Mouse (Mus musculus): ENCODE data around the gene Zfp46. TPM values are rescaled to one million over a fixed set of nuclear protein-coding genes. Genes with fewer than 3 reads are reported as not detected.

Zfp46 gene
- polyA plus RNA-seq (2015; fragmentation: Nextera tagmentation; extraction: Ambion mirVana), result 35.2 and 44.8 TPM in 2 replicates

DNA sequence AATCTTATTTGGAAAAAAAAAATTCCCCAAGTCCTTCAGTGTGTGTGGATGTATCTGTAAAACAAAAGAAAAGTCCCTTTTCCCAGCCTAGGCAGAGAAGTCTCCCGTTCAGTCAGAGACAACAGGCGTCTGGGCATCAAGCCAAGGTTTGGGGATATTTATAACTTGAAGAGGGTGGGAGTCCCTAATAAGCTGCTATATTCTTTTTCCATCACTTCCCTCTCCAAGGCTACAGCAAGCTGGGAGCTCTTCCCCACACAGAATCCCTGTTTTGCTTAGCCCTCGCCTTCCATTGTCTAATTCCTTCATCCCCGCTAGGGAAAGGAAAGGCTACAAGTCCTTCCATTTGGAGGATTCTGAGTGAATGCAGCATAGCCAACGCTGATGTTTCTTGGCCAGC, at the start of gene Zfp46:
TSS of gene Zfp46 (plus strand) at position 229 of the 400 bp plus-strand sequence.
- peak within 1 kb of the TSS; percentile 70 for H3K9ac ChIP-seq (ENCODE audit: low read depth, low read length)
- H3K36me3 ChIP-seq (ENCODE audit: control insufficient read depth, insufficient read depth, low read length), result peaks cover 11% of the 10 kb centered on the region
- ATAC-seq, result no peak
- 16% methylated on average over 5 of the region's 5 CpGs for WGBS
- peak within 1 kb of the TSS; percentile 61 for H3K4me3 ChIP-seq (ENCODE audit: low read length)
- peak within 1 kb of the TSS; percentile 91 for H3K4me2 ChIP-seq (ENCODE audit: low read length)
- peaks cover 34% of the 10 kb centered on the region for H3K4me1 ChIP-seq (ENCODE audit: control insufficient read depth, insufficient read depth, low read depth, low read length)
- H3K27ac ChIP-seq (ENCODE audit: low read depth, low read length), result peak within 1 kb of the TSS; percentile 88
- H3K27me3 ChIP-seq (replicated peaks; ENCODE audit: control insufficient read depth, insufficient read depth, low read length), result no peaks in the 10 kb centered on the region; the same call in 1 of the 2 replicates
- peaks cover 2% of the 10 kb centered on the region for H3K9me3 ChIP-seq (ENCODE audit: control insufficient read depth, low read length)

DNA sequence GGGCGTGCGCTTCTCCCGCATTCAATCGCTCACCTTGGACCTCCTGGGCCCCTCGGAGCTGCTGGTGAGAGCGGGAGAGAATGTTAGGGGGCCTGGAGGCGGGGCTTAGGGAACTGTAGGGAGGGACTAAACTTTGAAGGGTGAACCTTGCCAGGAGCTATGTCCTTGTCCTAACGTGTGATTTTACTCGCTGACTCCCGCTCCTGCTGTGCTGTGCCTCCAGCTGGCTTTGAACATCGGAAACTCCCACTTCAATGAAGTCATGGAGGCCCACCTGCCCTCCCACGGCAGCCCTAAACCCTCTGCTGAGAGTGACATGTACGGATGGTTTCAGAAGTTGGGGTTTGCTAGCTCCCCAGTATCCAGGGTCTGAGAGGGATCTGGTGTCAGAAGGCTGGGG, 45.8 kb upstream of the Zfp46 start:
- Histone ChIP-seq H3K27ac (ENCODE audit: low read depth, low read length) (no peak overlapping the region), H3K9ac (ENCODE audit: low read depth, low read length) (no peak overlapping the region), H3K9me3 (ENCODE audit: control insufficient read depth, low read length) (no peaks in the 10 kb centered on the region), H3K4me3 (ENCODE audit: low read length) (no peak overlapping the region), H3K4me2 (ENCODE audit: low read length) (no peak overlapping the region), H3K36me3 (ENCODE audit: control insufficient read depth, insufficient read depth, low read length) (no peaks in the 10 kb centered on the region), H3K27me3 (replicated peaks; ENCODE audit: control insufficient read depth, insufficient read depth, low read length) (peaks cover 3% of the 10 kb centered on the region), H3K4me1 (ENCODE audit: control insufficient read depth, insufficient read depth, low read depth, low read length) (no peaks in the 10 kb centered on the region)
- WGBS, result 24% methylated on average over 12 of the region's 13 CpGs
- no peak for ATAC-seq

DNA sequence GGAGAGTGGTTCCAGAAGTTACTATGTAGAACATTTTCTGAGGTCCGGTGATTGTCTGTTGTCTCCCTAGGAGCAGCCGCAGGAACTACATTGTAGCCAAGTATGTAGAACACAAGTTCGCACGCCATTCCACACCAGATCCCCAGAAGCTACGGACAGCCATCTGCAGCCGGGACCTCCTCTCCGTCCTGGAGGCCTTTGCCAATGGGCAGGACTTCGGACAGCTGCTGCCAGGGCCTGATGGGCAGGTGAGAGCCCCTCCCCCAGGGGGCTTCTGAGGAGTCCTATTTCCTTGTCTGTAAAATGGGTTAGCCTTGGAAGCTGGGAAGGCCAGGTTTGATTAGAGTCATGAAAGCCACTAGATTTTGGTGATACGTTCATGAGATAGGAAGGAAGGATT, 45.4 kb upstream of the Zfp46 start:
- H3K4me1 ChIP-seq (ENCODE audit: control insufficient read depth, insufficient read depth, low read depth, low read length), result no peaks in the 10 kb centered on the region
- no peak for ATAC-seq
- WGBS, result 74% methylated on average over 9 of the region's 9 CpGs
- 0 out of 2 replicates have a peak, but pooled peaks cover 2% of the 10 kb centered on the region for H3K36me3 ChIP-seq (ENCODE audit: control insufficient read depth, insufficient read depth, low read length)
- H3K4me2 ChIP-seq (ENCODE audit: low read length), result no peak overlapping the region
- H3K9me3 ChIP-seq (ENCODE audit: control insufficient read depth, low read length), result no peaks in the 10 kb centered on the region
- H3K27me3 ChIP-seq (replicated peaks; ENCODE audit: control insufficient read depth, insufficient read depth, low read length), result peaks cover 7% of the 10 kb centered on the region
- H3K27ac ChIP-seq (ENCODE audit: low read depth, low read length), result no peak overlapping the region
- no peak overlapping the region for H3K9ac ChIP-seq (ENCODE audit: low read depth, low read length)
- H3K4me3 ChIP-seq (ENCODE audit: low read length), result no peak overlapping the region

- Histone ChIP-seq H3K4me2 (ENCODE audit: low read length) (no peak overlapping the region), H3K36me3 (ENCODE audit: control insufficient read depth, insufficient read depth, low read length) (0 out of 2 replicates have a peak, but pooled peaks cover 2% of the 10 kb centered on the region), H3K4me3 (ENCODE audit: low read length) (no peak overlapping the region), H3K4me1 (ENCODE audit: control insufficient read depth, insufficient read depth, low read depth, low read length) (no peaks in the 10 kb centered on the region), H3K9me3 (ENCODE audit: control insufficient read depth, low read length) (no peaks in the 10 kb centered on the region), H3K27me3 (replicated peaks; ENCODE audit: control insufficient read depth, insufficient read depth, low read length) (peaks cover 9% of the 10 kb centered on the region), H3K27ac (ENCODE audit: low read depth, low read length) (no peak overlapping the region), H3K9ac (ENCODE audit: low read depth, low read length) (no peak overlapping the region)
- no peak for ATAC-seq
- WGBS, result 21% methylated on average over 8 of the region's 8 CpGs
These were observed 44.9 kb upstream of the Zfp46 start for GRCm38 (mm10) chr4:136239622-136240021.

DNA sequence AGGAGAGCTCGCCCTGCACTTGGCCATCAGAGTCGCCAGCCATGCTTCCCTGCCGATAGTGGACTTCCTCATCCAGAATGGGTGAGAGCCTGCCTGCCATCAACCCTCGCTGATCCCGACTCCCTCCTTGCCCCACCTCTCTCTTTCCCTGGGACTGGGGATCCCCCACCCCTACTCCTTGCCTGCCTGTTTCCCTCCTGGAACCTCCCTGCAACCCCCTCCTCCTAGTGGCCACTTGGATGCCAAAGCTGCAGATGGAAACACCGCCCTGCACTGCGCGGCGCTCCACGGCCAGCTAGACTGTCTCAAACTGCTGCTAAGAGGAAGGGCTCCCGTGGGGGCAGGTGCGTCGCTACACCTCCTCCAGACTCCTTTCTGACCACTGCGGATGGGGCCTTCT, 44.4 kb upstream of the Zfp46 start:
- 73% methylated on average over 14 of the region's 14 CpGs for WGBS
- no peaks in the 10 kb centered on the region for H3K9me3 ChIP-seq (ENCODE audit: control insufficient read depth, low read length)
- ATAC-seq, result no peak
- H3K4me3 ChIP-seq (ENCODE audit: low read length), result no peak overlapping the region
- H3K27me3 ChIP-seq (replicated peaks; ENCODE audit: control insufficient read depth, insufficient read depth, low read length), result peaks cover 9% of the 10 kb centered on the region
- no peak overlapping the region for H3K4me2 ChIP-seq (ENCODE audit: low read length)
- H3K9ac ChIP-seq (ENCODE audit: low read depth, low read length), result no peak overlapping the region
- H3K36me3 ChIP-seq (ENCODE audit: control insufficient read depth, insufficient read depth, low read length), result 0 out of 2 replicates have a peak, but pooled peaks cover 2% of the 10 kb centered on the region
- H3K27ac ChIP-seq (ENCODE audit: low read depth, low read length), result no peak overlapping the region
- no peaks in the 10 kb centered on the region for H3K4me1 ChIP-seq (ENCODE audit: control insufficient read depth, insufficient read depth, low read depth, low read length)

DNA sequence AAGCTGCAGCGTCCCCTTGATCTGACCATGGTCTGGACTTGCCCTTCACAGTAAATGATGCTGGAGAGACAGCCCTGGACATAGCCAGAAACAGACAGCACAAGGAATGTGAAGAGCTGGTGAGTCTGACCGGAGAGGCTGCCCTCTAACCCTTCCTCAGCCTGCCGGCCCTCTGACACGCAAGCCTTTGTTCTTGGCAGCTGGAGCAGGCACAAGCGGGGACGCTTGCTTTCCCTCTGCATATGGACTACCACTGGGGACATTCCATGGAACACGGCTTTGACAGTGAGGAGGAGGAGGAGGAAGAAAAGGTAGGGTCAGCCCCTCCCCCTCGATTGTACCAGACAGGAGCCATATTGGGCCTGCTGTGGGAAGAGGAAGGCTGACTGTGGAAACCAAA, 43.5 kb upstream of the Zfp46 start:
- Histone ChIP-seq H3K9ac (ENCODE audit: low read depth, low read length) (no peak overlapping the region), H3K4me1 (ENCODE audit: control insufficient read depth, insufficient read depth, low read depth, low read length) (no peaks in the 10 kb centered on the region), H3K36me3 (ENCODE audit: control insufficient read depth, insufficient read depth, low read length) (0 out of 2 replicates have a peak, but pooled peaks cover 2% of the 10 kb centered on the region), H3K4me2 (ENCODE audit: low read length) (no peak overlapping the region), H3K4me3 (ENCODE audit: low read length) (no peak overlapping the region), H3K9me3 (ENCODE audit: control insufficient read depth, low read length) (no peaks in the 10 kb centered on the region), H3K27me3 (replicated peaks; ENCODE audit: control insufficient read depth, insufficient read depth, low read length) (peaks cover 14% of the 10 kb centered on the region), H3K27ac (ENCODE audit: low read depth, low read length) (no peak overlapping the region)
- ATAC-seq, result no peak
- WGBS, result 22% methylated on average over 8 of the region's 8 CpGs

GRCm38 (mm10) chr4:136242065-136242703, 42.3 kb upstream of the Zfp46 start:
- WGBS, result 46% methylated on average over 8 of the region's 8 CpGs
- H3K4me1 ChIP-seq (ENCODE audit: control insufficient read depth, insufficient read depth, low read depth, low read length), result peaks cover 1% of the 10 kb centered on the region
- no peak overlapping the region for H3K4me2 ChIP-seq (ENCODE audit: low read length)
- 0 out of 2 replicates have a peak, but pooled peaks cover 2% of the 10 kb centered on the region for H3K36me3 ChIP-seq (ENCODE audit: control insufficient read depth, insufficient read depth, low read length)
- no peaks in the 10 kb centered on the region for H3K9me3 ChIP-seq (ENCODE audit: control insufficient read depth, low read length)
- H3K27me3 ChIP-seq (replicated peaks; ENCODE audit: control insufficient read depth, insufficient read depth, low read length), result peaks cover 23% of the 10 kb centered on the region
- no peak for ATAC-seq
- H3K27ac ChIP-seq (ENCODE audit: low read depth, low read length), result no peak overlapping the region
- H3K4me3 ChIP-seq (ENCODE audit: low read length), result no peak overlapping the region
- no peak overlapping the region for H3K9ac ChIP-seq (ENCODE audit: low read depth, low read length)

DNA sequence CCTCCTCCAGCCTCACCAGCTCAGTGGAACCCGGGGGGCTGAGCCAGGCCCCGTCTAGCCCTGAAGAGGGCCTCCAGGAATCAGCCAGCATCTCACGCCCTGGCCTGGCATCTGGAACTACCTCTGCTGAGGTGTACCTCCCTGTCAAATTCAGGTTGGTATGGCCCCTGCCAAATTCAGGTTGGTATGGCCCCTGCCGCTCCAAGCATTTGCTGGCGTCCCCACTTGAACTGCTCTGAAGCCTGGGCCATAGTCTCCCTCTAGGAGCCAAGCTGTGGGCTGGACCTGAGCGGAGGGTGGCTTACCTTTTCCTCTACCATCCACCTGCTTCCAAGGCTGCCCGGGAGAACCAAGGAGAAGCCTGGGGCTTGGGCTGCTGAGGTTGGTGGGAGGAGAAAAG, 41.8 kb upstream of the Zfp46 start:
- peaks cover 26% of the 10 kb centered on the region for H3K27me3 ChIP-seq (replicated peaks; ENCODE audit: control insufficient read depth, insufficient read depth, low read length)
- H3K27ac ChIP-seq (ENCODE audit: low read depth, low read length), result no peak overlapping the region
- 82% methylated on average over 7 of the region's 7 CpGs for WGBS
- H3K36me3 ChIP-seq (ENCODE audit: control insufficient read depth, insufficient read depth, low read length), result 0 out of 2 replicates have a peak, but pooled peaks cover 2% of the 10 kb centered on the region
- H3K4me2 ChIP-seq (ENCODE audit: low read length), result no peak overlapping the region
- no peak for ATAC-seq
- no peak overlapping the region for H3K9ac ChIP-seq (ENCODE audit: low read depth, low read length)
- H3K4me1 ChIP-seq (ENCODE audit: control insufficient read depth, insufficient read depth, low read depth, low read length), result peaks cover 7% of the 10 kb centered on the region
- H3K9me3 ChIP-seq (ENCODE audit: control insufficient read depth, low read length), result no peaks in the 10 kb centered on the region
- no peak overlapping the region for H3K4me3 ChIP-seq (ENCODE audit: low read length)

DNA sequence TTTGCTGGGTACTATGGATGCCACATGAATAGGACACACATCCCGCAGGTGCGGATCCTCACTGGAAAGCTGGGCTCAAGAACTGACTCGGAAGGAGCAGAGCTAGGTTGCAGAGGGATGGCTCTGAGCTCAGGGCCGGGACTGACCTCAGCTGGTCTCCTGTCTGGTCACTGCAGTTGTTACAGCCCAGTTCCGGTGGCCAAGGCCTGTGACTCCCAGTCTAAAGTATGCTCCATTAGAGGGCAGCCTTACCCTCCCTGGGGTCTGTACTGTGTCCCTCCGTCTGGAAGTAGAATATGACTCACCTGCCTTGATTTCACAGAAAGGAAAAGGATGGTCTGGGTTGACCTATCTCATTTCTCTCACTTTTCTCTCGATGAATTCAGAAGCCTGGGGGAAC, 40.3 kb upstream of the Zfp46 start:
- H3K27ac ChIP-seq (ENCODE audit: low read depth, low read length), result no peak overlapping the region
- no peak overlapping the region for H3K9ac ChIP-seq (ENCODE audit: low read depth, low read length)
- peaks cover 33% of the 10 kb centered on the region for H3K27me3 ChIP-seq (replicated peaks; ENCODE audit: control insufficient read depth, insufficient read depth, low read length)
- no peaks in the 10 kb centered on the region for H3K9me3 ChIP-seq (ENCODE audit: control insufficient read depth, low read length)
- WGBS, result 77% methylated on average over 7 of the region's 7 CpGs
- H3K4me3 ChIP-seq (ENCODE audit: low read length), result no peak overlapping the region
- ATAC-seq, result no peak
- no peak overlapping the region for H3K4me2 ChIP-seq (ENCODE audit: low read length)
- H3K4me1 ChIP-seq (ENCODE audit: control insufficient read depth, insufficient read depth, low read depth, low read length), result peaks cover 20% of the 10 kb centered on the region
- H3K36me3 ChIP-seq (ENCODE audit: control insufficient read depth, insufficient read depth, low read length), result 0 out of 2 replicates have a peak, but pooled peaks cover 2% of the 10 kb centered on the region

Data from hindbrain, embryonic 16.5 days (tissue).